Mouse (Mus musculus): ENCODE results near the gene Tbrg4.

The Tbrg4 gene

DNA sequence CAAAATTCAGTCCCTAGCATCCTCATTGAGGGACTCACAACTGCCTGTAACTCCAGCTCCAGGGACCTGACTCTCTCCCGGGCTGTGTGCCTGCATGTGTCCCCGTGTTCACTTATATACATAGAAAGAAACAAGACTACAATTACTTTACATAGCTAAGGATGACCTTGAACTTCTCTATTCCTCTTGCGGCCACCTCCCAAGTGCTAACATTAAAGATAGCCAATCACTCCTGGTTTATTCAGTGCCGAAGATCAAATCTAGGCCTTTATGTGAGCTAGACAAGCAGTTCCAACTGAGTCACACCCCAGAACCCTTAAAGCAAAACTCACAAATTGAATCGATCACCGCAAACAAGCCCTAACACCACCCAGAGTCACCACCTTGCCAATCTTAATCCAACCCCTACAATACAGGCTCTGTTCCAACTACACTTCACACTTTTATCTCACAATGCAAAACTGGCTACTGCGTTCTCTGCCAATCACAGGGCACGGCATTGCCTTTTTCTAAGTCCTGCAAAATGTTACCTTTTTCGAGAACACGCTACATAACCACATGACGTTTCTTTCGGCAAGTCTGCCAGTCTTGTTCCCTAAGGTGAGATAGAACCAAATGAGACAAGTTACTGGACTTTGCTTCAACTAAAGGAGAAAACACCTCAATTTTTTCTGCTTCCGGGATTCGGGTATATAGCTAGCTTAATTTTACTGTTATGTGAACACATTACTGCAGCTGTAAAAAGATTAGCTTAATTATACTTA, 1.1 kb downstream of the Tbrg4 start:
- in situ Hi-C loops (cut with MboI, MseI) = loop anchor here in 1 of 2 experiments (10.0 kb wide), 1 partner anchor 100 kb away; the partner anchor contains the start of gene Myo1g

DNA sequence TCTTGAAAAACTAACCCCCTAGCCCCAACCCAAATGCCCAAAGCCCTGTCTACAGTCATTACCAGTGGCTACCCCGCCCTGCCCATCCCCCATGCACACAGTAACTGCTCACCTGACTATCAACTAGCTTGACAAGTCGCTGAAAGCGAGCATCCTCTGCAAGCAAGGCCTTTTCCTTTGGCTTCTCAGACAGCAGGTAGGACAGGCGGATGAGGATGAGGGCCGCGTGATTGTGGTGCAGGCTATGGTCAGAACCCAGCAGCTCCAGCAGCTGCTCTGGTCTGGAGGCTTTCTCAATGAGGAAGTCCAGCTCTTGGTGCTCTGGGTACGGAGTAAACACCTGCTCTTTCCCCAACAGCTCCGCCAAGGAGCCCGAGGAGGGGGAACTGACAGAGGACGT, 2.2 kb downstream of the Tbrg4 start:
- in situ Hi-C loops (cut with MboI, MseI) = loop anchor here in 1 of 2 experiments (10.0 kb wide), 1 partner anchor 99 kb away; the partner anchor contains the start of gene Myo1g

DNA sequence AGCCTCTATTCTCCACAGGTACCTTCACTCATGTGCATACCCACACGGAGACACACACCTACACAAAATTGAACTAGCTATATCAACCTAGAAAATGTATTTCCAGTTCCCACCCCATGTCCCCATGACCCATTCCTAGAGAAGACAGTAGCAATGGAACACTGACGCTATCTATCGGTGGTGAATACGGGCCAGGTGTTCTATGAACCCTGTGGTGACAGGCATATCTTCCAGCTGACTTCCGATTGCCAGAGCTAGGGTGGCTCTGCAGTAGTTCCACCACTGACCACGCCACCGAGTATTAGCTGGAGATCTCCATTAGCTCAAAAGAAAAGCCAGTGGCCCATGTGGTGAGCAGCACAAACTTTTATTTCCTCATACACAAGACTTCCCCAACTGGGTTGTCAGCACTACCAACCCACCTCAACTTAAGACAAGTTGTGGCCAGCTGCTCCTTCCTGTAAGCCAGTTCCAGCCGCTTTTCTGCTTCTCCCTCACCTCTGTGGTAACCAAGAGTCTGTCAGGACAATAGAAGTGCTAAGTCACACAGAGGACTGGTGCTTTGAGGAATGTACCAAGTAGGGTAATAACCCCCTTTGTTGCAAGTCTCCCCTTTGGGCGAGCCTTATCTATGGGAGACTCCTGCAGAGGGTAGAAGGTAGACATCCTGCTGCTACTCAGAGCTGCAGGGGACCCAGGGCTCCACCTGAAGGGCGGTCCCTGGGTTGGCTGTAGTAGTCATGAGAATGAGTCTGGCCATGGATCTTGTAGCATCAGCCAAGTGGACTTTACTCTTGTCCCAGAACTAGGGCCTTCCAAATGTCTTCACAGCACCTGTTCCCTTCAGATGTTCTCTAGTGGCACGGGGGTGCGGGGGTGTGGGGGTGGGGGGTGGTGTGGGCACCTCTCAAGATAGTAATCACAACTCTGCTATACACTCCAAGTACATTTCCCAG, 10.3 kb downstream of the Tbrg4 start:
- in situ Hi-C loops (cut with MboI, MseI) = no loop called here

DNA sequence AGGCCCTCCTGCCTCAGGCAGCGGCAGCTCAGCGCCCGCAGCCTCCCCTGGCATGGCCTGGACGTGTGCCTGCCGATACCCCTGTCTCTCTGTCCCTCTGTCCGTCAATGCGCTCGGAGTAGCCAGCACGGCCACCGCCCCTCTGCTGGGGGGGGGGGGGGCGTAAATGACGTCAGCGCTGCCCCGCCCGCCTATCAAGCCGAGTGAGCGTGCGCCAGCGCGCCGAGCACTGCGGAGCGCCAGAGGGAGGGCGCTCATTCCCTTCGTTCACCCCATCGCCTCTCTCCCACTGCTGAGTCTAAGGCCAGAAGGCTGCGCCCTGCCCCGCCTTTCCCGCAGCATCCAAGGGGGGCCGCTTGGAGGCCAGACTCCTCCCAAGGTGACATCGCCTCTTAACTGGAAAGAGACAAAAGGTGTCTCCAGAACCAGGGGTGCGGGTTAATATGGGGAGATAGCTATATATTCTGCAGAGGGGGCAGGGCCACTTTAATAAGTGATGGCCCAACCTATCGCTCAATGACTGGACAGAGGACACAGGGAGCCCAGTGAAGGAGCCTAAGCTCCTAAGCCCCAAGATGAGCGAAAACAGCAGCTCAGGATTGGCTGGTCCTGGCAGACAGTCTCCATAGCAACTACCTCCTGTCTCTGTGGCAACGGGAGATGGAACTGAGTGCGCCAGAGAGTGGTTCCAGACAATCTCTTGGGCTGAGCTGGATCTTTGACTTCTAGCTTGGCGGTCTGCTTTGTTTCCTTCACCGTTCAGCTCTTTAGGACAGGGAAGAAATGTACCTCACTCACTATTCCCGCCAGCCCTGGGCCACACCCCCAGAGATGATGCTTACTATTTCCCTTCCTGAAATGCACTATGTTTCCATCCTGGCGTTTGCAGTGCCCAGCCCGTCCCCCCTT, 20.1 kb downstream of the Tbrg4 start, which contains the start of gene Nacad:
Nacad (minus strand) TSS at position 563 of the 909 bp plus-strand sequence.
- in situ Hi-C loops (cut with MboI, MseI) = no loop called here

DNA sequence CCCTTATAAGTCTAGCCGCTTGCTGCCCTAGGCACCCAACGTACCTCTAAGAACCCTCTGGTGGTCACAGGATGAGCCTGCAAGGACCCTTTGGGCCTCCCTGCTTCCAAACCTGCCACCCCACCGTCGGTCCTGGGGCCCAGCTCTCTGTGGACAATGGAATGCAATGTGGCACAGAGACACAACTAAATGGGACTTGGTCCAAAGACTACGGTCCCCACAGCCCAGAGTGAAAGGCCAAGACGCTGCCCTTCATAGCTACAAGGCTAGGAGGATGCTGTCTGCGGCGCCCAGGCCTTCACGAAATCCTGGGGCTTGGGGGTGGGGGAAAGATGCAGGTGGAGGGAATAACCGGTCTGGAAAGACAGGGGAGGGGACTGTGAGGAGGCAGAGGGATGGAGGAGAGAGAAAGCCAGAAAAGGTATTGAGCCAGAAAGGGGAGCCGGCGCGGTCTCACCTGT, 20.8 kb downstream of the Tbrg4 start:
- in situ Hi-C loops (cut with MboI, MseI) = no loop called here

- in situ Hi-C loops (cut with MboI, MseI) = no loop called here
These were observed 21.3 kb downstream of the Tbrg4 start for GRCm38 (mm10) chr11:6604604-6604936.

DNA sequence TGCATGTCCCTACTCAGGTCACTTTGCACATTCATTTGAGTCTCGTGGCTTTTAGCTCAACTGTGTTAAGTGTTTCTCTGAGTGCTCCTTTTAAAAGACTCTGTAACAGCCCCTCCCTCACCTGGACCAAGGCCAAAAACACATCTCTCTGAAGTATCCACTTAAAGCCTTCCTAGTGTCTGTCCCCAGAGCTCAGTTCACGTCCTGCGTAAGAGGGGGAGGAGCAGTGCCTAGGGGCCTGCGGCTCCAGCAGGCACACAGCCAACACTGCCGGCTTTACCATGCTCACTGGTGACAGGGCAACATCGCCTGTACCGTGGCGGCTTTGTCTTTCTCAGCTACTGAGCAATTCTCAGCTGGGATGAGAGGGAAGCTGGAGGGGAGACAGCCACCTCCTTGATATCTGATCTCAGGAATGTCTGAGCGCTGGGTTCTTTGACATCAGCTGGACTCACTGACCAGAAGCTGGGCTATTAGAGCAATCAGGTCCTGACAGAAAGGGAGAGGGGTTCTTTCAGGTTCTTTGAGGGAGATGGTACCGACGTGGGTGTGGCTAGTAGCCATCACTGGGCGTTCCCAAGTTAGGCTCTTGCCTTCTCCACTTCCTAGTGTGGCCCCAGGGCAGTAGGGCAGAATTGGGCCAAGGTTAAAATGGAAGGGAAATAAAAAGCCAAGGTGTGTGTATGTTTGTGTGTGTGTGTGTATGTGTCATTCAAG, 21.8 kb downstream of the Tbrg4 start:
- in situ Hi-C loops (cut with MboI, MseI) = no loop called here

GRCm38 (mm10) chr11:6603224-6603623, 22.6 kb downstream of the Tbrg4 start:
- in situ Hi-C loops (cut with MboI, MseI) = no loop called here

- in situ Hi-C loops (cut with MboI, MseI) = no loop called here
These were observed 23.2 kb downstream of the Tbrg4 start for GRCm38 (mm10) chr11:6602662-6603061.

DNA sequence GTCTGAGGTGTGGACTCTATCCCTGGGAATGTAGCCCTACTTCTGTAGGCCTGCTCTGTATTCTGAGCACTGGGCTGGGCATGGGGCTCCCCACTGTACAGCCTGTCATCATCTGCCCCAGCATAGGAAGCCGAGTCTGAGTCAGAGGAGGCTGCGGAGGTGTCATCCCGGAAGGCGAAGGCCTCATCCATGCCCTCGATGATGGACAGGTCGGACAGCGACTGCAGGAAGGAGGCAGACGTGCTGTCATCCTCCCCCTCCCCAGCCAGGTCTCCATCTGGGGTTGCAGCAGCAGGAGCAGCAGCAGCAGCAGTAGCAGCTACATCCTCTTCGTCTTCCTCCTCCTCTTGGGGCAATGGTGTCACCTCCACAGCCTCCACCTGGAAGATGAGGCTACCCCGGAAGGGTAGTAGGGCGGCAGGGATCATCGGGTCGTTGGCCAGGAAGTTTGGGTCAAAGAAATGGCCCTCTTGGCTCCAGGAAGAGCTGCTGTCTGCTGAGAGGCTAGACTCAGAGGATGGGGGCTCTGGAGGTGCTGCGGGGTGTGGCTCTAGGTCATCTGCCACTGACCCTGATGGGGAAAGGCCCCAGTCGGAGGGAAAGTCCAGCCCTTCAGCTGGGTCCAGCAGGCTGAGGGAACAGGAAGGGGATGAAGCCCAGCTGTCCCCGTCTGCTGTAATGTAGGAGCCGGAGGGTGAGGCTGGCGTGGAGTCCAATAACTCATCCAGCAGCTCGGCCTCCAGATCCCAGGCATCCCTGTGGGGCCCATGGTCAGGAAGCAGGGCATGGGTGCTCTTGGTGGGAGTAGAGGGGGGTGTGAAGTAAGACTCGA, 24.0 kb downstream of the Tbrg4 start:
- in situ Hi-C loops (cut with MboI, MseI) = no loop called here

DNA sequence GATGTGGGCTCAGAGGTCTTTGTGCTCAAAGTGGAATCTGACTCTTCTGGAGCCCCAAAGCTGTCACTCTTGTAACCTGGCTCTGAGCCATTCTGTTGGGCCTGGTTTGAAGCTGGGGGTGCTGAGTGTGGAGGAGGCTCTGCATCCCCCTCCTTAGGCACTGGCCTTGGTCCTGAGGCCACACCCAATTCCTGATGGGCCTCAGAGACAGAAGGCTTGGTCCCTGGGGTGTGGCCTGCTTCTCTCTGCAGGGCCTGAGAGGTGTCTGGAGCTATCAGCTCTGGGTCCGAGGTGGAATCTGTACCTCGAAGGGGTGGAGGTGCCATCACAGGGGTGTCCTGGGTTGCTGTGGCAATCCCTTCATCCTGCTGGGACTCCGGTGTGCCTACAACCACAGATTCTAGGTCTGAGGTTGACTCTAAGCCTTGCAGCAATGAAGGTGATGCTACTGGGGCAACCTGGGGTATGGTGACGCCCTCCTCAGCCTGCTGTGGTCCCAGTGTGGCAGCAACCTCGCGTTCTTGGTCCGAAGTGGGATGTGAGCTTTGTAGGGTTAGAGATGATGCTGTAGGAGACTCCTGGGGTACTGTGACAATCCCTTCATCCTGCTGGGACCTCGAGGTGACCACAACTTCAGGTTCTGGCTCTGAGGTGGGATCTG, 25.5 kb downstream of the Tbrg4 start:
- in situ Hi-C loops (cut with MboI, MseI) = no loop called here

- in situ Hi-C loops (cut with MboI, MseI) = no loop called here
These were observed 26.0 kb downstream of the Tbrg4 start for GRCm38 (mm10) chr11:6599831-6600230.

DNA sequence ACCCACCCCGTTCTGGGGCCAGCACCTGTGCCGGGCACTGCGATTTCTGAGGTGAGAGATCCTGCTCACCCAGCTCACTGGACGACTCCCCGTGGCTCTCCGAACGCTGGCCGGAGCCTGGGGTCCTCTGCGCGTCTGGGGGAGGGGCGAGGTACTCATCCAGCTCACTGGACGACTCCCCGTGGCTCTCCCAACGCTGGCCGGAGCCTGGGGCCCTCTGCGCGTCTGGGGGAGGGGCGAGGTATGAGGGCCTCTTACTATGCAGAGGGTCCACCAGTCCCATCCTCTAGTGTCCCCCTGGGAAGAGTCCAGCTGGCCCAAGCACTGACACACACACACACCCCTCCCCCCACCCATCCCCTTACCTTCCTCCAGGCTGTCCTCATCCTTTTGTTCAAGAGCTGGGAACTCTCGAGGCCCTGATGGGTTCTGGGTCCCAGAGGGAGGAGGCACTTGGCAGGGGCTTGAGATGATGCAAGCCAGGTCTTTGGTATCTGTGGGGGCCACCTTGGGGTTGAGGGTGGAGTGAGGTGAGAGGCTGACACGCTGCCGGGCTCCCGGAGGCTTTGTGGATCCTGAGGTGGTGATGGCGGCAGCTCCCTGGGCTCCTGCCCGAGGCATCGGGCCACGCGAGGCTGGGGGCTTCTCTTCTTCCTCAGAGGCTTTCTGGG, 26.7 kb downstream of the Tbrg4 start:
- in situ Hi-C loops (cut with MboI, MseI) = no loop called here

GRCm38 (mm10) chr11:6598191-6598889, 27.5 kb downstream of the Tbrg4 start:
- in situ Hi-C loops (cut with MboI, MseI) = no loop called here

- in situ Hi-C loops (cut with MboI, MseI) = no loop called here
These were observed 28.3 kb downstream of the Tbrg4 start for GRCm38 (mm10) chr11:6597523-6597922.

- in situ Hi-C loops (cut with MboI, MseI) = no loop called here
These were observed 29.3 kb downstream of the Tbrg4 start for GRCm38 (mm10) chr11:6596616-6597015.

DNA sequence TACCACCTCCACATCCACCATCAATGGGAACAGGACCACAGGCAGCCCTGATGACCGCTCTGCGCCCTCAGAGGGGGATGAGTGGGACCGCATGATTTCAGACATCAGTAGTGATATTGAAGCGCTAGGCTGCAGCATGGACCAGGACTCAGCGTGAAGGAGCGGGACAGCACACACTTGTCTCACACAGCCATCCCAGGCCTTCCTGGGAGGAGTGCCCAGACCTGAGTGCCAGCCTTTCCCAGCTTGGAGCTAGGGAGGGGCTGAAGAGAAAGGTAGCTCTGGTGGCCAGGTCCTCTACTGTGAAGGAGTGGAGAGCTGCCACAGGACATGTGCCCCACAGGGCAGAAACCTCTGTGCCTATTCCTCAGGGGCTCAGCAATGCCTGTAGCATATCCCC, 29.7 kb downstream of the Tbrg4 start:
- in situ Hi-C loops (cut with MboI, MseI) = no loop called here

GRCm38 (mm10) chr11:6595339-6595738, 30.5 kb downstream of the Tbrg4 start:
- in situ Hi-C loops (cut with MboI, MseI) = no loop called here
